Mouse (Mus musculus) CH12.LX (cell line): ENCODE measurements around the gene Abhd4.

ENCODE experiments used
- BHLHE40 ChIP-seq: IDR thresholded peaks from 2 replicates; pipeline ENCODE4 v1.6.1; 2011; ENCODE audit warnings: mild to moderate bottlenecking, low read depth, low read length, improper control_type of control experiment
- ETS1 ChIP-seq: conservative IDR thresholded peaks from 2 replicates; pipeline ENCODE4 v1.6.1; 2012; ENCODE audit warnings: low read depth, mild to moderate bottlenecking, inconsistent platforms, low read length, improper control_type of control experiment, moderate library complexity
- MAX ChIP-seq: IDR thresholded peaks from 2 replicates; pipeline ENCODE4 v1.6.1; 2011; ENCODE audit warnings: low read length, improper control_type of control experiment
- MXI1 ChIP-seq: IDR thresholded peaks from 2 replicates; pipeline ENCODE4 v1.6.1; 2011; ENCODE audit warnings: mild to moderate bottlenecking, low read depth, low read length, improper control_type of control experiment
- MYC ChIP-seq: IDR thresholded peaks from 2 replicates; pipeline ENCODE4 v1.6.1; 2011; ENCODE audit warnings: low read depth, mild to moderate bottlenecking, improper control_type of control experiment, low read length
- NELFE ChIP-seq: IDR thresholded peaks from 2 replicates; pipeline ENCODE4 v1.6.1; 2011; ENCODE audit warnings: low read depth, low read length, improper control_type of control experiment
- PAX5 ChIP-seq: IDR thresholded peaks from 2 replicates; pipeline ENCODE4 v1.6.1; 2012; ENCODE audit warnings: low read length, inconsistent platforms, mixed read lengths
- POLR2A ChIP-seq: IDR thresholded peaks from 2 replicates; pipeline ENCODE4 v1.6.1; 2011; ENCODE audit warnings: low read depth, mild to moderate bottlenecking, improper control_type of control experiment, low read length
- SIN3A ChIP-seq: IDR thresholded peaks from 2 replicates; pipeline ENCODE4 v1.6.1; 2012; ENCODE audit warnings: low read length, improper control_type of control experiment, inconsistent platforms
- ZKSCAN1 ChIP-seq: IDR thresholded peaks from 2 replicates; pipeline ENCODE4 v1.6.1; 2012; ENCODE audit warnings: low read depth, inconsistent platforms, low read length, improper control_type of control experiment, borderline replicate concordance
- ZNF384 ChIP-seq: IDR thresholded peaks from 2 replicates; pipeline ENCODE4 v1.6.1; 2012; ENCODE audit warnings: low read depth, low read length, improper control_type of control experiment, inconsistent platforms

DNA sequence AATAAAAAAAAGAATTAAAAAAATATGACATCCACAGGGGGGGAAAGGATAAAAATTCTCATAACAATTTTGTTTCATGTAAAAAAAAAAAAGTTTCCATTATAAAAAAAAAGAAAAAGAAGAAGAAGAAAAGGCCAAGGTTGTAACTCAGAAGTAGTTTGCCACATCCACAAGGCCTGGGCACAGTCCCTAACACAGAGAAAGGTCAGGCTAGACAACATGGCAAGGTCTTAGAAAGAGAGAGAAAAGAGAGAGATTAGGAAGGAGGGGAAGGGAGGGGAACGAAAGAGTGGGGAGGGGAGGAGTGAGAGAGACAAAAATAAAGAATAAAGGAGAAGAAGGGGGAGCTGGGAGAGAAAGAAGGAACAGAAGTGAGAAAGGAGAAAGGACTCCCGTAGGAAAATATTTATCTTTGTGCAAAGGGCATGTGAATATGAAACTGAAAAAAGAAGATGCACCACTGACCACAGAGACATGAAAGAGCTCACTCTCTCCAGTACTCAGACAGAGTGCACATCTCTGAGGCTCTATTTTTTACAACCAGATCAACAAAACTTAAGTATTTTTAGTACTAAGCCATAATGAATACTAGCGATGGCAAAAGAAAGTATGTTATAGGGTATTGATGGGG is 18.1 kb downstream of the Abhd4 start:
- TF ChIP-seq MAX, result no peak
- no peak for TF ChIP-seq NELFE
- TF ChIP-seq ZKSCAN1, result no peak
- no peak for TF ChIP-seq MYC
- TF ChIP-seq MXI1, result no peak
- 0 out of 2 replicates have a peak, but pooled peaks have one; percentile 10 for TF ChIP-seq BHLHE40
- TF ChIP-seq ZNF384, result no peak
- TF ChIP-seq ETS1, result no peak
- no peak for TF ChIP-seq PAX5
- no peak for TF ChIP-seq POLR2A
- no peak for TF ChIP-seq SIN3A
